Mouse (Mus musculus) T-cell, adult 2 months (primary cell): ENCODE data around the gene Catsperg1.

ENCODE experiments used
- DNase-seq: peaks from one replicate; pipeline ENCODE4 v3.0.0; 2022; ENCODE audit warnings: low spot score

The Catsperg1 gene

DNA sequence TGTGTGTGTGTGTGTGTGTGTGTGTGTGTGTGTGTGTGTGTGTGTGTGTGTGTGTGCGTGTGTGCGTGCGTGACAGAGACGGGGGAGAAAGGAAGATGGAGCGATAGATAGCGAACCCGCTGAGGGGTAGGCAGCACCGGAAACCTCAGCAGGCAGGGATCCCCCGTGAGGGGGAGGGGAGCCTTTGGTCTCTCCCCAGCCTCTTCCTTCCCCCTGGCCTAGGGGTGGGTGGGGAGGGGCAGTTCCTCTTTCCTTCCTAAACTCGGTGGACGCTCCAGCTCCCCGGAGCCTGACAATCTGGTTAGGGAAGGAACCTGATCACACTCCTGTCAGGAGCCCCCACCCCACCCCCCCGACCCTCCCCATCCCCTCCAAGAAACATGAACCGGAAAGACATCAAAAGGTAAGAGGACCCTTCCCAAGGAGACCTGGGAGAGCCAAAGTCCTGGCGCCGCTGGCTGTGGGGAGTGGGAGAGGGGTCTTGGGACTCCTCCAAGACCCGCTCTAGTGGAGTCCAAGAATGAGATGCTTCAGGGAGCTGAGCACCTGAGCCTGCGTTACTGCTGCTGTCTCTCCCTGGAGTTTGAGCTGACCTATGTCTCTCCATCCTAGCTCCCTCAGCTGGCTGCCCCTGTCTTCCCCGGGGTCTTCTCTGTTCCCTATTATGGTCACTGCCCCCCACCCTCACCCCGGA, 79.0 kb downstream of the Catsperg1 start, which contains the start of gene Rasgrp4:
Gene Rasgrp4, plus strand, starts transcription at position 159 of the 694 bp plus-strand sequence.
- peak; percentile 90 for DNase-seq

DNA sequence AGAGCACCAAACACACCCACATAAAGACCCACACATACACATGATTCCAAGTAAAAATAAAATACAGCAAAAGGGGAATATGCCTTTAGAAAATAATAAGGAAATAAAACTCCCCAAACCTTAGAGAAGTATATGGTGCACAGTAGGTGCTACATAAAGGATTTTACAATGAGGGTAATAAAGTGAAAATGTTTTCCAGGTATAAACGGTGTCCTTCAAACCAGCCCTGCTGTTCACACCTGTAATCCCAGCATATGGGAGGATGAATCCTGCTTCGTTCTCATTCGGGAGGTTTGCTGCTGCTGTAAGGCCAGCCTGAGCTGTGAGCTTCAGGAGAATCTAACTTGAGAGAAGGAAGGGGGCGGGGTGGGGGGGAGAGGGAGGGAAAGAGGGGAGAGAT, 79.6 kb downstream of the Catsperg1 start:
- no peak for DNase-seq
